Mouse (Mus musculus) liver, adult 2 months (tissue): ENCODE measurements at regions not wholly inside any gene's neighbourhood (a gene's known extent, or its start where the extent isn't known, plus 50 kb on each side); places are given as distances from the start of the nearest gene placed in this dataset.

Source experiments
- DNase-seq: peaks from one replicate; pipeline ENCODE4 v3.0.0-alpha.2; 2011; ENCODE audit warnings: low read depth, low spot score; ENCODE audit errors: extremely low read depth
- H3K27ac ChIP-seq: fragments of 200-500 bp; replicated peaks from 2 replicates; pipeline ENCODE4 v1.5.1; 2012; ENCODE audit warnings: low read depth, mild to moderate bottlenecking, control low read depth, inconsistent platforms, low read length; ENCODE audit not compliant: insufficient read depth
- H3K27me3 ChIP-seq: fragments of 200-500 bp; 2 replicates; pipeline ENCODE4 v1.6.1; 2012; ENCODE audit warnings: mild to moderate bottlenecking, moderate library complexity, low read length, inconsistent platforms; ENCODE audit not compliant: control insufficient read depth, insufficient read depth
- H3K36me3 ChIP-seq: fragments of 200-500 bp; 2 replicates; pipeline ENCODE4 v1.6.1; 2012; ENCODE audit warnings: low read length, inconsistent platforms; ENCODE audit not compliant: control insufficient read depth, insufficient read depth
- H3K4me1 ChIP-seq: fragments of 200-500 bp; 2 replicates; pipeline ENCODE4 v1.6.1; 2011; ENCODE audit warnings: low read length; ENCODE audit not compliant: control insufficient read depth, insufficient read depth
- H3K4me3 ChIP-seq: fragments of 200-500 bp; 2 replicates; pipeline ENCODE4 v1.5.1; 2011; ENCODE audit warnings: low read depth, mild to moderate bottlenecking, control low read depth, low read length, moderate library complexity; ENCODE audit not compliant: insufficient read depth
- H3K79me2 ChIP-seq: fragments of 200-500 bp; 2 replicates; pipeline ENCODE4 v1.6.1; 2012; ENCODE audit warnings: inconsistent platforms, mild to moderate bottlenecking, low read length, moderate library complexity; ENCODE audit not compliant: control insufficient read depth, insufficient read depth
- H3K9ac ChIP-seq: fragments of 200-500 bp; 2 replicates; pipeline ENCODE4 v1.6.1; 2012; ENCODE audit warnings: low read depth, mild to moderate bottlenecking, control low read depth, inconsistent platforms, low read length
- CTCF ChIP-seq: fragments of 200-500 bp; IDR thresholded peaks from 2 replicates; pipeline ENCODE4 v1.5.1; 2011; ENCODE audit warnings: low read depth, low read length, control low read depth
- POLR2A ChIP-seq: fragments of 200-500 bp; IDR thresholded peaks from 2 replicates; pipeline ENCODE4 v1.6.1; 2011; ENCODE audit warnings: low read length, control low read depth; ENCODE audit not compliant: insufficient read depth; ENCODE audit errors: extremely low read depth
- WGBS: fragments of 180-500 bp; shearing (Covaris S2); methylation state at CpG from one replicate; pipeline ENCODE4 v1.1.7; 2018; 5-methylcytosine and 5-hydroxymethylcytosine counted together

GRCm38 (mm10) chr9:61296311-61296947 lies 75.7 kb upstream of the Tle3 start:
- H3K9ac ChIP-seq: no peak overlapping the region
- H3K27me3 ChIP-seq: no peaks in the 10 kb centered on the region; the same call in 1 of the 2 replicates
- no peak for TF ChIP-seq POLR2A
- no peak for TF ChIP-seq CTCF
- H3K79me2 ChIP-seq: no peaks in the 10 kb centered on the region
- no peaks in the 10 kb centered on the region for H3K36me3 ChIP-seq
- H3K27ac ChIP-seq: no peak overlapping the region
- H3K4me1 ChIP-seq: no peaks in the 10 kb centered on the region
- no peak for DNase-seq
- WGBS: 88% methylated on average over 9 of the region's 9 CpGs
- no peak overlapping the region for H3K4me3 ChIP-seq

- Histone ChIP-seq H3K4me3 (no peak overlapping the region), H3K36me3 (no peaks in the 10 kb centered on the region), H3K27ac (no peak overlapping the region), H3K79me2 (no peaks in the 10 kb centered on the region), H3K9ac (no peak overlapping the region), H3K4me1 (no peaks in the 10 kb centered on the region), H3K27me3 (no peaks in the 10 kb centered on the region; the same call in 1 of the 2 replicates)
- TF ChIP-seq CTCF: no peak
- TF ChIP-seq POLR2A: no peak
- DNase-seq: no peak
- WGBS: 78% methylated on average over 4 of the region's 4 CpGs
Measured at GRCm38 (mm10) chr9:61297385-61297784, 74.8 kb upstream of the Tle3 start.

- Histone ChIP-seq H3K27ac (no peak overlapping the region), H3K27me3 (no peaks in the 10 kb centered on the region; the same call in 1 of the 2 replicates), H3K9ac (no peak overlapping the region), H3K36me3 (no peaks in the 10 kb centered on the region), H3K4me1 (no peaks in the 10 kb centered on the region), H3K79me2 (no peaks in the 10 kb centered on the region), H3K4me3 (no peak overlapping the region)
- WGBS: 88% methylated on average over 8 of the region's 8 CpGs
- TF ChIP-seq POLR2A (no peak), CTCF (no peak)
- no peak for DNase-seq
Measured at GRCm38 (mm10) chr9:61299873-61300560, 72.1 kb upstream of the Tle3 start.

- H3K4me3 ChIP-seq: no peak overlapping the region
- TF ChIP-seq CTCF: no peak
- TF ChIP-seq POLR2A: no peak
- peaks cover under 1% of the 10 kb centered on the region; the same call in 1 of the 2 replicates for H3K4me1 ChIP-seq
- H3K36me3 ChIP-seq: no peaks in the 10 kb centered on the region
- WGBS: 94% methylated on average over 8 of the region's 8 CpGs
- no peak overlapping the region for H3K27ac ChIP-seq
- H3K79me2 ChIP-seq: no peaks in the 10 kb centered on the region
- DNase-seq: no peak
- H3K9ac ChIP-seq: no peak overlapping the region
- H3K27me3 ChIP-seq: no peaks in the 10 kb centered on the region; the same call in 1 of the 2 replicates
Measured at GRCm38 (mm10) chr9:61301070-61301469, 71.1 kb upstream of the Tle3 start.

GRCm38 (mm10) chr9:61302724-61303123 lies 69.4 kb upstream of the Tle3 start:
- 23% methylated on average over 5 of the region's 5 CpGs for WGBS
- Histone ChIP-seq H3K4me1 (peaks cover 5% of the 10 kb centered on the region; the same call in 1 of the 2 replicates), H3K4me3 (no peak overlapping the region), H3K27me3 (no peaks in the 10 kb centered on the region; the same call in 1 of the 2 replicates), H3K9ac (no peak overlapping the region), H3K79me2 (no peaks in the 10 kb centered on the region), H3K27ac (no peak overlapping the region), H3K36me3 (no peaks in the 10 kb centered on the region)
- TF ChIP-seq POLR2A (no peak), CTCF (no peak)
- no peak for DNase-seq

GRCm38 (mm10) chr9:61306306-61306705 lies 65.9 kb upstream of the Tle3 start:
- no peak for TF ChIP-seq POLR2A
- no peak for TF ChIP-seq CTCF
- no peak overlapping the region for H3K4me3 ChIP-seq
- H3K27me3 ChIP-seq: no peaks in the 10 kb centered on the region
- no peak overlapping the region for H3K27ac ChIP-seq
- H3K36me3 ChIP-seq: no peaks in the 10 kb centered on the region
- H3K9ac ChIP-seq: no peak overlapping the region
- 23% methylated on average over 9 of the region's 9 CpGs for WGBS
- peaks cover 11% of the 10 kb centered on the region; the same call in 1 of the 2 replicates for H3K4me1 ChIP-seq
- peak; percentile 95 for DNase-seq
- no peaks in the 10 kb centered on the region for H3K79me2 ChIP-seq
